Mouse (Mus musculus) thymus, postnatal 10 days (tissue): Measurements from ENCODE around the gene Deaf1.
"Not testable (repeated sequence)": the region's sequence is repeated elsewhere in the genome, so short reads cannot be mapped to it uniquely, and the experiment has no call there.

Experiments used
- DNase-seq, 2 experiments: peaks; one replicate each; pipeline ENCODE4 v3.0.0; 2021; ENCODE audit warnings: low spot score in 2 of 2

Deaf1 gene

DNA sequence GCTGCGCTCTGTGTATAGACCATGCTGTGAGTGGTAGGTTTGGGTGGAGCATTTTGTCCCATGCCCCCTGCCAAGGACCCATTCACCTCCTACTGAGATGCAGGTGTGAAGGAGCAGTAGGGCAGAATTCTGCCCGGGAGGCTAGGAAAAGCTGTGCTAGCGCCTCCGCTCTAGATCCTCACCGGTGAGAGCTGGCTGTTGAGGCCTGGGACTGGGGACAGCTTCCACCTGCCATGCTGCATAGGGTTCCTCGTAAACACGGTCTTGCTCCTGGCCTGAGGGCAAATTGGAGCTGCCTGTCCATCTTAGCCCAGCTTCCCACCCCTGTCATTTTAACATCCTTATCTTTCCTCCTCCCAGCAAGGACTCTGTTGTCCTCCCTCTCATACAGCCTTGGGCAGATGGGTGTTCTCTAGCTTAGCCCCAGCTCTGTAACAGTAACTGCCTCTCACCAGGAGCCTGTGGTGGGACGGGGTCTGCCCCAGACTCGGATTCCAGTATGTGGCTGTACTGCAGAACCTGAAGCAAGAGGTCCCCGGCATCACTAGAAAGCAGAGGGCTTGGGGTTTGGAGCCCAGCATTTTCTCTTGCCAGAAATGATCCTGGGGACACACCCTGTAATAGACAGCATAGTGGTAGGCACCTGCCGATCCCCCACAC is 63.3 kb downstream of the Deaf1 start:
- no peak for DNase-seq

DNA sequence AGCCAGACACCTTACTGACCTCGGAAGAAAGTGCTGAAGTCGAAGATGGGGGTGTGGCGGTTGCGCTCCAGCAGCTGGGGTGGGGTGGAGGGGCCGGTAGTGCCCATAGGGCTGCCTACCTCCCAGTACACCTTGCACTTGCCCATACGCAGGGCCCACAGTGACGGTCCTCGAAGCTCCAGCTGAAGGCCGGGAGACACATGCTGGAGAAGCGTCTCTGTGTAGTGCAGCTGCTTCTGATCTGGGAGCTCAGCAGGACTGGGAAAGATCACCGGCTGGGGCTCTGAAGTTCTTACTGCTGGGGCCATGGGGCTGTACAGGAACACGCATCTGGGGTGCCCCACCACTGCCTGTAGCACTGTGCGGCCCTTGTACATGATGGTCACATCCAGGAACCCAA is 63.9 kb downstream of the Deaf1 start:
- DNase-seq, result no peak

GRCm38 (mm10) chr7:141261480-141261879 is 66.0 kb downstream of the Deaf1 start:
- no peak for DNase-seq

GRCm38 (mm10) chr7:141256159-141256558 is 71.3 kb downstream of the Deaf1 start:
- DNase-seq, result no peak

DNA sequence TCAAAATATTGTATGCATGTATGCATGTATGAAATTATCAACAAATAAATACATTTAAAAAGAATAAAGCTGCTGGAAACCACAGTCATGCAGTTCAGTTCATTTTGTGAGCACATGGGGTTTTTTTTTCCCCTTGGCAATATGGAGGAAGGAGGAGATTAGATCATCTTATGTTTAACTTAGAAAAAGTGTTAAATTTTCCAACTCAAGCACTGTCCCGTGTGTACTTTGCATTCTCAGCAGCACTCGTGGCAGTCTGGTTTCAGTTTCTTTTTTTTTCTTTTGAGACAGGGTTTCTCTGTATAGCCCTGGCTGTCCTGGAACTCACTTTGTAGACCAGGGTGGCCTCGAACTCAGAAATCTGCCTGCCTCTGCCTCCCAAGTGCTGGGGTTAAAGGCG is 77.0 kb downstream of the Deaf1 start:
- not testable (repeated sequence) for DNase-seq
